Mouse (Mus musculus): ENCODE measurements around the gene Galr2. TPM values are rescaled to one million over a fixed set of nuclear protein-coding genes. Genes with fewer than 3 reads are reported as not detected.

Galr2 gene
- under 1 TPM in 1 of 2 experiments, not detected in 1; 0.17 TPM for polyA plus RNA-seq (2017; shearing (Covaris generic))

DNA sequence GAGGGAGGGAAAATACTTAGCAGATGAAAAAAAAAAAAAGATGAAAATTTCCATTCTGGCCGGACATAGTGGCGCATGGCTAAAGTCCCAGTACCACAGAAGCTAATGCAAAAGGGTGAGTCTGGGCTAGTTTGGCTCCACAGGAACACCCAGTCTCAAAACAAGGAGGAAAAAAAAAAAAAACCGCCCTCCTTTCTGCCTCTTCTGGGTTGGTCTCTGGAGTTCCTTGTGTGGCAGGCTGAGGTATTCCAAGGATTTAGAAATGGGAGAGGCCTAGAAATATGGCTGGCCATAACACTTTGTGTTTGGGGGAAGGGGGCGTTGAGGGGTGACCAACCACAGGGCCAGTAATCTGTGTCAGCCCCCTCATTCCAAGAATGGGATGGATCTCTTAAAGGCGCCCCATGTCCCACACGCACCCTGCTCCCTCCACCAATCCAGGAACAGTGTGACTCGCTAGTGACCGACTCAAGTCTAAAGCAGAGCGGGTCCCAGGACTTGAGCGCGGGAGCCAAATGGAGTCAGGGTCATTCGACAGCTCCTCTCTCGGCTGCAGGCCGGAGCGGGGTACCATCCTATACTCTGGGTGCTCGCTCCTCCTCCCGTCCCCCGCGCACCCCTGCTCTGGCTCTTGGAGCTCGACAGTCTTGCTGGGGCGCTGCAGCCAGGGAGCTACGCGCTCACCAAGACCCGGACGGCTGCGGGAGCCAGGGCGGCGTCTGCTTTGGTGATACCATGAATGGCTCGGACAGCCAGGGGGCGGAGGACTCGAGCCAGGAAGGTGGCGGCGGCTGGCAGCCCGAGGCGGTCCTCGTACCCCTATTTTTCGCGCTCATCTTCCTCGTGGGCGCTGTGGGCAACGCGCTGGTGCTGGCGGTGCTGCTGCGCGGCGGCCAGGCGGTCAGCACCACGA, at the start of gene Galr2:
TSS of gene Galr2 (plus strand) at position 189 of the 913 bp plus-strand sequence.

DNA sequence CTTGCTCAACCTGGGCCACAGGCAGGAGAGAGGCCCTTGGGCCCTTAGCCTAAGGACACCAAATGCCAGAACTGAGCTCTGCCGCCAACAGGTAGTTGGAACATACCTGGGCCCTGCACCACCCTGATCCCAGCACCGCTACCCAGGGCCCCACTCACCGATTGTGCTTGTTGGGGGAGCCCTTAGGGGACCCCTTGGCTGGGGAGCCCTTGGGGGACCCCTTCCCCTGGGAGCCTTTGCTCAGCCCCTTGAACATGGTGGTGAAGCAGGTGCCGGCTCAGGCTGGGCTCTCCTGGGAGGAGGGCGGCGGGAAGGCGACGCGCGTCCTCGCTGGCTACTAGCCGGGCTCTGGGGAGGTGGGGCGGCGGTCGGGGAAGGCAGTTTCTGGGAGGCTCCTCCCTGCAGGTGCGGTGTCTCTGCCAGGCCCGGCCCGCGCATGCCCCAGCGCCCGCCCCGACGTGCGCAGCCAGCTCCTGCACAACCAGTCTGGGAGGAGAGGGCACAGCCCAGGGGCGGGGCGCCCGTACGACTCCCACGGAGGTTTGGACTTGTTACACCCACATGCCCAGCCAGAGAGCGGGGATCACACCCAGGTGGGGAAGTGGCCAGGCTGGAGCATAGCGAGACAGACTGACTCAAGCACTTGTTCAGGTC, 42.9 kb upstream of the Galr2 start, which contains the start of gene Evpl:
TSS of gene Evpl (minus strand) at position 336 of the 654 bp plus-strand sequence.

DNA sequence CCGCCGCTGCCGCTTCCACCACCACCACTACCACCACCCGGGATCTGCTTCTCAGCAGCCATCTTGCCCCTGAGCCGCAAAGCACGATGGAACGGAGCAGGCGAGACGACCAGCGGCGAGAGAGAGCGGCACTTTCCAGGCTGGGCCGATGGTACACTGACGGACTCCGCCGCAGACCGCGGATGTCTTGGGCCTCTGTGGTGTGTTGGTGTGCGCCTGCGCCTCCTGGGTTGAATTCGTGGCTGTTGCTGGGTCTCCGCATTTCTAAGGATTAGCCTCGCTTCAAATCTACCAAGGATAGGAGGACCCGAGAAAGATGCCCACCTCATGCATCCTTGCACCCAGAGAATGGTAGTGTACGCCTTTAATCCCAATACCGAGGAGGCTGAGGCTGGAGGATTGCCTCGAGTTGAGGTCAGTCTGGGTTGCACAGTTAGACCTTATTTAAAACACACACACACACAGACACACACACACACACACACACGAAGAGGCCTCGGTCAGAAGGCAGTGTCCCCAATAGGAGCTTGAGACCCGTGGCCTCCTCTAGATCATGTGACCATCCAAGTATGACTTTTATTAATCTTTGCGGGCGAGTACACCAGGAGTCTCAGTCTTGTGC, 6.6 kb upstream of the Galr2 start, which contains the start of gene Srp68:
TSS of gene Srp68 (minus strand) at position 173 of the 622 bp plus-strand sequence.

DNA sequence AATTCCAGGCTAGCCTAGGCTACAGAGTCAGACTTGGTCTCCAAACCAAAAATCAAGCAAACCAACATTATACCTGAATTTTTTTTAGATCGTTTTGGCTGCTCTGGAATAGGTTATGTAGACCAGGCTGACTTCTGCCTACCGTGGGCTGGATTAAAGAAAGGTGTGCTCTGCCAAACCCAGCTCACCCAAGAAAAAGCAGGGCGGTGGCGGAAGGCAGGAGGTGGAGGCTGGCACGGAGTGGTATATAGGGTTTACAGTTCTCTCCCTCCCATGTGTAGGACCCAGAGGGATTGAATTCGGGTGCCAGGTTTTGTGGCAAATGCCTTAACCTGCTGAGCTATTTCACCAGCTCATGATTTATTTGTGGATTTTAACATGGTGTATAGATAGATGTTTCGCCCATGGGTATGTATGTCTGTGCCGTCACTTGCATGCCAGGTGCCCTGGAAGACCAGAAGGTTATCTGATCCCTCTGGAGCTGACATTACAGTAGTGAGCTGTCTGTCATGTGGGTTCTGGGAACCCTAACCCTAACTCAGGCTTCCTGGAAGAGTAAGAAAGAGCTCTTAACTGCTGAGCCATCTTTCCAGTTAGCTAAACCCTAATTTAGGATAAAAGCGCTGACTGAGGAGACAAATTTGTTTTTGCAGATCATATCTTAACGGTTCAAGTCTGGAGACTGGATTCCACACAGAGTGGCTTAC, 26.4 kb downstream of the Galr2 start, which contains the start of gene Exoc7:
TSS of gene Exoc7 (minus strand) at position 215 of the 707 bp plus-strand sequence.

Other genes with a start within 250 kb of the Galr2 start
- 100 to 1,000 TPM in 1 of 2 experiments, 10 to 100 TPM in 1; 95.7 to 157 TPM for gene Unc13d, start 203.0 kb upstream of the Galr2 start, polyA plus RNA-seq (2017; shearing (Covaris generic))
- 100 to 1,000 TPM; 141 to 173 TPM for gene Wbp2, start 193.9 kb upstream of the Galr2 start, polyA plus RNA-seq (2017; shearing (Covaris generic))
- gene Trim47, start 153.7 kb upstream of the Galr2 start, polyA plus RNA-seq (2017; shearing (Covaris generic)): 1 to 10 TPM in 1 of 2 experiments, under 1 TPM in 1; 0.42 to 1.0 TPM
- 10 to 100 TPM in 1 of 2 experiments, 1 to 10 TPM in 1; 7.6 to 11.0 TPM for gene Trim65, start 149.8 kb upstream of the Galr2 start, polyA plus RNA-seq (2017; shearing (Covaris generic))
- gene Mrpl38, start 142.1 kb upstream of the Galr2 start, polyA plus RNA-seq (2017; shearing (Covaris generic)): 10 to 100 TPM; 27.1 to 45.9 TPM
- 1 to 10 TPM; 4.9 to 6.5 TPM for gene Fbf1, start 112.8 kb upstream of the Galr2 start, polyA plus RNA-seq (2017; shearing (Covaris generic))
- gene Ten1, start 82.1 kb upstream of the Galr2 start, polyA plus RNA-seq (2017; shearing (Covaris generic)): 100 to 1,000 TPM in 1 of 2 experiments, 10 to 100 TPM in 1; 78.5 to 101 TPM
- 10 to 100 TPM; 16.2 to 18.9 TPM for gene Acox1, start 81.9 kb upstream of the Galr2 start, polyA plus RNA-seq (2017; shearing (Covaris generic))
- gene Evpl, start 42.9 kb upstream of the Galr2 start, polyA plus RNA-seq (2017; shearing (Covaris generic)): under 1 TPM; 0.14 to 0.29 TPM
- gene Srp68, start 6.7 kb upstream of the Galr2 start, polyA plus RNA-seq (2017; shearing (Covaris generic)): 10 to 100 TPM; 55.6 to 64.4 TPM
- gene Exoc7, start 26.3 kb downstream of the Galr2 start, polyA plus RNA-seq (2017; shearing (Covaris generic)): 10 to 100 TPM; 64.5 to 88.0 TPM
- gene Foxj1, start 54.5 kb downstream of the Galr2 start, polyA plus RNA-seq (2017; shearing (Covaris generic)): not detected
- gene Rnf157, start 132.1 kb downstream of the Galr2 start, polyA plus RNA-seq (2017; shearing (Covaris generic)): 10 to 100 TPM in 1 of 2 experiments, 1 to 10 TPM in 1; 6.2 to 11.8 TPM
- gene Ubald2, start 153.2 kb downstream of the Galr2 start, polyA plus RNA-seq (2017; shearing (Covaris generic)): 100 to 1,000 TPM in 1 of 2 experiments, 10 to 100 TPM in 1; 79.9 to 109 TPM
- not detected for gene Qrich2, start 185.3 kb downstream of the Galr2 start, polyA plus RNA-seq (2017; shearing (Covaris generic))
- gene Prpsap1, start 213.3 kb downstream of the Galr2 start, polyA plus RNA-seq (2017; shearing (Covaris generic)): 100 to 1,000 TPM; 112 to 118 TPM
- gene Sphk1, start 250.0 kb downstream of the Galr2 start, polyA plus RNA-seq (2017; shearing (Covaris generic)): under 1 TPM; 0.32 to 0.64 TPM

All from activated CD4-positive, CD25-positive, alpha-beta regulatory T cell (primary cell).